Mouse (Mus musculus) neural tube, embryonic 14.5 days (tissue): ENCODE data around the gene Nr1h4. TPM values are rescaled to one million over a fixed set of nuclear protein-coding genes. Genes with fewer than 3 reads are reported as not detected.

Source experiments
- ATAC-seq: fragments of 200-750 bp; cut with Nextera tagmentation; 2 replicates; pipeline ENCODE4 v1.8.0; 2017; ENCODE audit warnings: low read depth, mild to moderate bottlenecking, moderate TSS enrichment, moderate library complexity
- H3K27ac ChIP-seq: fragments of 300-500 bp; sonication (generic); 2 replicates; pipeline ENCODE4 v1.5.1; 2014; ENCODE audit warnings: low read depth, mild to moderate bottlenecking, control low read depth, low read length, moderate library complexity, mixed read lengths
- H3K27me3 ChIP-seq: fragments of 300-500 bp; sonication (generic); 2 replicates; pipeline ENCODE4 v1.6.1; 2014; ENCODE audit warnings: low read length; ENCODE audit not compliant: control insufficient read depth, insufficient read depth
- H3K36me3 ChIP-seq: fragments of 300-500 bp; sonication (generic); 2 replicates; pipeline ENCODE4 v1.6.1; 2014; ENCODE audit warnings: low read length, mixed read lengths; ENCODE audit not compliant: control insufficient read depth, insufficient read depth
- H3K4me1 ChIP-seq: fragments of 300-500 bp; sonication (generic); 2 replicates; pipeline ENCODE4 v1.6.1; 2014; ENCODE audit warnings: low read length; ENCODE audit not compliant: control insufficient read depth, insufficient read depth
- H3K4me2 ChIP-seq: fragments of 300-500 bp; sonication (generic); 2 replicates; pipeline ENCODE4 v1.6.1; 2014; ENCODE audit warnings: mild to moderate bottlenecking, low read depth, low read length, control low read depth
- H3K4me3 ChIP-seq: fragments of 300-500 bp; sonication (generic); 2 replicates; pipeline ENCODE4 v1.5.1; 2014; ENCODE audit warnings: low read depth, low read length, control low read depth, mixed read lengths
- H3K9ac ChIP-seq: fragments of 300-500 bp; sonication (generic); replicated peaks from 2 replicates; pipeline ENCODE4 v1.6.1; 2014; ENCODE audit warnings: low read depth, mild to moderate bottlenecking, control low read depth, low read length, mixed read lengths
- H3K9me3 ChIP-seq: fragments of 300-500 bp; sonication (generic); 2 replicates; pipeline ENCODE4 v1.6.1; 2016; ENCODE audit warnings: low read length; ENCODE audit not compliant: control insufficient read depth
- whole genome bisulfite sequencing: fragments of 180-500 bp; shearing (Covaris S2); extraction: QIAGEN DNeasy Blood & Tissue Kit; methylation state at CpG from one replicate; pipeline ENCODE4 v1.1.7; 2014; 5-methylcytosine and 5-hydroxymethylcytosine counted together
- polyA plus RNA-seq: library from polyadenylated mRNA; unstranded; fragments of >200 nt; fragmentation: Nextera tagmentation; extraction: Ambion mirVana; gene quantifications from 2 replicates; pipeline ENCODE4 v1.2.1, GENCODE M21; 2014

Gene Nr1h4
- polyA plus RNA-seq, 1 experiment from 2014 or later: not detected

GRCm38 (mm10) chr10:89450411-89450810 lies 83.0 kb downstream of the Nr1h4 start:
- whole genome bisulfite sequencing: 80% methylated on average over 10 of the region's 10 CpGs
- H3K4me3 ChIP-seq: no peak overlapping the region
- ATAC-seq: no peak
- H3K27ac ChIP-seq: no peak overlapping the region
- H3K4me2 ChIP-seq: no peak overlapping the region
- no peaks in the 10 kb centered on the region for H3K27me3 ChIP-seq
- no peak overlapping the region for H3K9ac ChIP-seq
- H3K4me1 ChIP-seq: no peaks in the 10 kb centered on the region
- H3K9me3 ChIP-seq: no peaks in the 10 kb centered on the region
- H3K36me3 ChIP-seq: no peaks in the 10 kb centered on the region

- H3K4me2 ChIP-seq: peak overlapping the region; percentile 99
- peak overlapping the region; percentile 61; the same call in 1 of the 2 replicates for H3K4me3 ChIP-seq
- H3K36me3 ChIP-seq: no peaks in the 10 kb centered on the region
- no peak for ATAC-seq
- no peaks in the 10 kb centered on the region for H3K27me3 ChIP-seq
- H3K4me1 ChIP-seq: 0 out of 2 replicates have a peak, but pooled peaks cover 5% of the 10 kb centered on the region
- no peak overlapping the region for H3K27ac ChIP-seq
- no peaks in the 10 kb centered on the region for H3K9me3 ChIP-seq
- no peak overlapping the region for H3K9ac ChIP-seq
- 40% methylated on average over 3 of the region's 3 CpGs for WGBS
Observed at GRCm38 (mm10) chr10:89444381-89444780, 89.0 kb downstream of the Nr1h4 start.

DNA sequence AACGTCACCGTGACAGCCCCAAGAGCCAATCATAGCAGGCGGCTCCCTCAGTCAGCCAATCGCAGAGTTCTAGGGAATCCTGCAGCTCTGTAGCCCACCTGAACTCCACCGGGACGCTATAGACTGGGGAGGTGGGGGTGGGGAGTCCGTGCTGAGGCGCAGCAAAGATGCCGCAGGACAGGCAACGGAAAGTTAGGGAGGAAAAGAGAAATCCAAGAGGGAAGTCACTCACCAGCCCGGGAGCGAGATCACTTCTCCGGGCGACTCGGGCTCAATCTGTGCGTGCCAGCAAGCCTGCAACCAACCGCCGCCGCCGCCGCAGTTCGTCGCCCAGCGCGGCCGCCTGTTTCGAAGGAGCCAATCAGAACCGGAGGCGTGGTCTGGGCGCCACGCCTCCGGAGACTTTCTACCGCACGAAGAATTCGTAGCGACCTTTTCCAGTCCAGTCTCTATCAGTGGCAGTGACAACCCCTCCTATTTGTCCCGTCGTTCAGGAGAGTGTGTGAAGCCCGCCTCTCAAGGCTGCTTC lies 89.7 kb downstream of the Nr1h4 start, which contains the start of gene Gas2l3:
Gas2l3 (minus strand) TSS at position 345 of the 529 bp plus-strand sequence.
- under 1% methylated on average over 39 of the region's 39 CpGs for WGBS
- Histone ChIP-seq H3K4me3 (peak within 1 kb of the TSS; percentile 61), H3K36me3 (no peaks in the 10 kb centered on the region), H3K27ac (peak within 1 kb of the TSS; percentile 16; the same call in 1 of the 2 replicates), H3K9me3 (no peaks in the 10 kb centered on the region), H3K4me2 (peak within 1 kb of the TSS; percentile 99), H3K9ac (peak within 1 kb of the TSS; percentile 59), H3K4me1 (0 out of 2 replicates have a peak, but pooled peaks cover 5% of the 10 kb centered on the region), H3K27me3 (no peaks in the 10 kb centered on the region)
- peak; percentile 98 for ATAC-seq

GRCm38 (mm10) chr10:89443115-89443622 lies 90.2 kb downstream of the Nr1h4 start:
- Histone ChIP-seq H3K27ac (peak overlapping the region; percentile 16; the same call in 1 of the 2 replicates), H3K27me3 (no peaks in the 10 kb centered on the region), H3K9ac (peak overlapping the region; percentile 59), H3K4me1 (0 out of 2 replicates have a peak, but pooled peaks cover 5% of the 10 kb centered on the region), H3K4me2 (peak overlapping the region; percentile 99), H3K9me3 (no peaks in the 10 kb centered on the region), H3K36me3 (no peaks in the 10 kb centered on the region), H3K4me3 (peak overlapping the region; percentile 61)
- ATAC-seq: peak; percentile 29
- under 1% methylated on average over 17 of the region's 17 CpGs for WGBS

DNA sequence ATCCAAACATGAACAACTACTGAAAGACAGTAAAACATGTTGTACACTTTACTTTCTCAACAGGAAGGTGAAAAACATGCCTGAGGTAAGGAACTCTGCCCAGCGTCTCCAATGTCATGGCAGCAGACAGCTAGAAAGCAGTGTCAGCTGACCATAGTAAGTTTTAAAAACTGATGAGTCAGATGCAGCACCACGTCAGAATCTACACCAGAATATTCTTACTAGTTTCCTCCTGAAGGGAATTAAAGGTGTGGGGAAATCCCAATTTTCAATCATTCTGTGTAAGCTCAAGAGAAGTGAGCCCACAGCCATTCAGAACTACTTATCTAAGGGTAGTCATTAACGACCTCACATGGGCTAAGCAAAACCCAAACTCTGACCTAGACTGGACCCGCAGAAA lies 90.7 kb downstream of the Nr1h4 start:
- WGBS: 30% methylated on average over 4 of the region's 4 CpGs
- Histone ChIP-seq H3K9me3 (no peaks in the 10 kb centered on the region), H3K4me2 (peak overlapping the region; percentile 99), H3K27ac (no peak overlapping the region), H3K4me1 (0 out of 2 replicates have a peak, but pooled peaks cover 5% of the 10 kb centered on the region), H3K9ac (peak overlapping the region; percentile 59; the same call in 1 of the 2 replicates), H3K4me3 (peak overlapping the region; percentile 61), H3K27me3 (no peaks in the 10 kb centered on the region), H3K36me3 (no peaks in the 10 kb centered on the region)
- ATAC-seq: no peak

- Histone ChIP-seq H3K9ac (no peak overlapping the region), H3K9me3 (no peaks in the 10 kb centered on the region), H3K36me3 (no peaks in the 10 kb centered on the region), H3K27me3 (no peaks in the 10 kb centered on the region), H3K27ac (no peak overlapping the region), H3K4me2 (no peak overlapping the region), H3K4me1 (0 out of 2 replicates have a peak, but pooled peaks cover 5% of the 10 kb centered on the region), H3K4me3 (no peak overlapping the region)
- WGBS: 95% methylated on average over 3 of the region's 3 CpGs
- no peak for ATAC-seq
Observed at GRCm38 (mm10) chr10:89441961-89442360, 91.4 kb downstream of the Nr1h4 start.

DNA sequence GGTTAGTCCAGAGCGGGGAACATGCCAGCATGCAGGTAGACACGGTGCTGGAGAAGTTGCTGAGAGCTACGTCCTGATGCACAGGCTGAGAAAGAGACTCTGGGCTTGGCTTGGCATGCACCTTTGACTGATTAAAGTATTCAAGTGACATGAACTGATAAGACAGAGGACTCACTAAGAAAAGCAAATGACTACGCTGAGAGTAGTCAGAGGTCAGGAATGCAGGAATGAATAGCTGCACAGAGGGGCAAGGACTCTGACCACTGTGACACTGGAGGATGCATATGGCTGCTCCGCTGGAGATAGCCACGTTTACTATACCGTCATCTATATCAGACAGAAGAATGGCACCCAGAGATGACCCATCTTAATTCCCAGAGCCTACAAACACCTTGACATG lies 94.0 kb downstream of the Nr1h4 start:
- H3K27me3 ChIP-seq: no peaks in the 10 kb centered on the region; the same call in 1 of the 2 replicates
- ATAC-seq: no peak
- no peaks in the 10 kb centered on the region for H3K36me3 ChIP-seq
- no peak overlapping the region for H3K27ac ChIP-seq
- no peak overlapping the region for H3K4me2 ChIP-seq
- no peak overlapping the region for H3K4me3 ChIP-seq
- H3K4me1 ChIP-seq: peaks cover 7% of the 10 kb centered on the region; the same call in 1 of the 2 replicates
- H3K9me3 ChIP-seq: no peaks in the 10 kb centered on the region
- H3K9ac ChIP-seq: no peak overlapping the region
- 93% methylated on average over 7 of the region's 7 CpGs for WGBS

DNA sequence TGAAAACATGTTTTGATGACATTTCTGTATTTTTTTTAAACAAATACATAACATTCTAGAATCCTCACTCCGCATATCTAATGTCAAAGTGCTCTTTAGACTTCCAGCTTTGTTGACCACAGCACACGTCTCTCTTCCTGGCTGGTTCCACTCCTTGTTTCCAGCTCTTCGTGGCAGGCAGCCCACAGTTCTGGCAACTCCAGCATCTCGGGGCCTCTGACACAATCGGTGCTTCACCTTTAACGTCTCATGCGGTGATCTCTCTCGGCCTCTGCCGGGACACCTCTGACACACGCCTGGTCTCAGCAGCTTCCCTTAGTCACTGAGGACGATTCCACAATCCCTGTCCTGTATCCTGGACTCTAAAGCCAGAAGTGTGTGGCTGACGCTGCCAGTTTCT lies 95.4 kb downstream of the Nr1h4 start:
- Histone ChIP-seq H3K9ac (no peak overlapping the region), H3K27me3 (no peaks in the 10 kb centered on the region; the same call in 1 of the 2 replicates), H3K36me3 (no peaks in the 10 kb centered on the region), H3K9me3 (no peaks in the 10 kb centered on the region), H3K27ac (no peak overlapping the region), H3K4me2 (no peak overlapping the region), H3K4me1 (peaks cover 5% of the 10 kb centered on the region; the same call in 1 of the 2 replicates), H3K4me3 (no peak overlapping the region)
- WGBS: 88% methylated on average over 12 of the region's 12 CpGs
- no peak for ATAC-seq

DNA sequence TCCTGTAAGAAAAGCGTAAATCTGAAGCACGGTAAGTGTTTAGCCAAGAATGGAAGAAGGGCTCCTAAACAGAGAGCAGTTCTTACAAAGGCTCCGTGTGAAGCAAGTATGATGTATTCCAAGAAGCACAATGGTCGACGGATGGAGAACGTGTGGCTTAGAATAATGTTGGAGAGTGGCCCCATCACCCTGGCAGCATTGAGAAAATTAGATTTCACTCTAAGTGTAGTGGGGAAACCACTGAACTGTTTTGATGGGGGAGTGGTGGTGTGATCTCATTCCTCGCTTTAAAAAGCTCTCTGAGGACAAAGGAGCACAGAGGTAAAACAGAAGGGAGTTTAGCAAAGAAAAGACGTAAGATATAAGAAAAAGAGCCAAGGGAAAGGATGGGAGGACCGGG lies 95.9 kb downstream of the Nr1h4 start:
- 60% methylated on average over 9 of the region's 9 CpGs for WGBS
- H3K9ac ChIP-seq: no peak overlapping the region
- no peaks in the 10 kb centered on the region for H3K36me3 ChIP-seq
- ATAC-seq: no peak
- no peak overlapping the region for H3K4me3 ChIP-seq
- no peak overlapping the region for H3K4me2 ChIP-seq
- H3K27me3 ChIP-seq: no peaks in the 10 kb centered on the region; the same call in 1 of the 2 replicates
- H3K4me1 ChIP-seq: peaks cover 3% of the 10 kb centered on the region; the same call in 1 of the 2 replicates
- no peak overlapping the region for H3K27ac ChIP-seq
- no peaks in the 10 kb centered on the region for H3K9me3 ChIP-seq
